Mouse (Mus musculus): ENCODE measurements around the gene Olfr695.

DNA sequence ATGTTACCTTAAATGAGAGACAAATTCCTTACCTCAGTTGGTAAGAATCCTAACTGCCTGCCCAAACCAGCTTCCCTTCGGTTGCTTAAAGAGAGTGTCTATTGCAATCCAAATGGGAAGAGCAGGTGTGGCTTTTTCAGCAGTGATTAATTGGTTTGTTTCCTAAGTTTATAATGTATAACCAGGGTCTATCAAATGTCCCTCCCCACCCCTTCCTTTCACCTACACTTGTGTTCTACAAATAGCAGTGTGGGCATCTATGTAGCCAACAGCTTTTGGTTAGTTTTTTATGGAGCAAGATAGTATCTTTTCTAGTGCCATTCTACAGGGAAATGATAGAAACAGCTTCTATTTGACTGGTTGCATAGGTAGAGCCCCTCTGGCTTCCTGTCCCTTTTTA lies 26.1 kb upstream of the Olfr695 start, which contains the start of gene Olfr697:
- TF ChIP-seq POLR2A (IDR thresholded peaks at IDR 0.05; ENCODE audit: control insufficient read depth, low read depth, low read length): no peak
- TF ChIP-seq CTCF (IDR thresholded peaks at IDR 0.05; ENCODE audit: control insufficient read depth, insufficient read depth, insufficient replicate concordance, low read depth, low read length): no peak

Data from testis, adult 2 months (tissue).